Mouse (Mus musculus) spleen, adult 2 months (tissue): ENCODE results near the gene Gprin2.

Source experiments
- CTCF ChIP-seq: fragments of 200-500 bp; IDR thresholded peaks from 2 replicates; pipeline ENCODE4 v1.5.1; 2011; ENCODE audit warnings: mild to moderate bottlenecking, inconsistent platforms; ENCODE audit not compliant: insufficient read depth, insufficient read length, insufficient replicate concordance; ENCODE audit errors: extremely low read depth
- POLR2A ChIP-seq: fragments of 200-500 bp; IDR thresholded peaks from 2 replicates; pipeline ENCODE4 v1.6.1; 2011; ENCODE audit warnings: low read depth, low read length, inconsistent platforms

DNA sequence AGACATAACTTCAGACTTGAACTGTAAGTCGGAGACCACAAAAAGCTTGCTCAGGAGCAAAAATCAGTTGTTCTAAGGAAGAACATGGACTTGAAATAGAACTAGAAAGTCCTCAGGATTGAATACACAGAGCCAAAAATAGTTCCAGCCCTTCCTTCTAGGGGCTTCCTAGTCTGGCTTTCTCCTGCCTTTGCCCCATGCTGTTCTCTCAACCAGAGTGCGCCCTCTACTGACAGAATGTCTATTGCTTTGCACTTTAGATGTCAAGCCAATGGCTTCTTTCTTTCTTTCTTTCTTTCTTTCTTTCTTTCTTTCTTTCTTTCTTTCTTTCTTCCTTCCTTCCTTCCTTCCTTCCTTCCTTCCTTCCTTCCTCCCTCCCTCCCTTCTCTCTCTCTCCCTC is 7.2 kb upstream of the Gprin2 start:
- TF ChIP-seq CTCF, result no peak
- no peak for TF ChIP-seq POLR2A
